Mouse (Mus musculus) lung, embryonic 15.5 days (tissue): ENCODE measurements around the gene Gpr152. TPM values are rescaled to one million over a fixed set of nuclear protein-coding genes. Genes with fewer than 3 reads are reported as not detected.

Experiments used
- ATAC-seq: fragments of 200-750 bp; cut with Nextera tagmentation; 2 replicates; pipeline ENCODE4 v1.8.0; 2017; ENCODE audit warnings: moderate number of reproducible peaks, borderline replicate concordance; ENCODE audit not compliant: low FRiP score, low TSS enrichment; ENCODE audit errors: extremely low read depth
- H3K27ac ChIP-seq: fragments of 300-500 bp; sonication (generic); 2 replicates; pipeline ENCODE4 v1.5.1; 2015; ENCODE audit warnings: moderate library complexity, mild to moderate bottlenecking, inconsistent platforms
- H3K27me3 ChIP-seq: fragments of 300-500 bp; sonication (generic); 2 replicates; pipeline ENCODE4 v1.6.1; 2015; ENCODE audit warnings: inconsistent platforms
- H3K36me3 ChIP-seq: fragments of 300-500 bp; sonication (generic); 2 replicates; pipeline ENCODE4 v1.6.1; 2015; ENCODE audit warnings: inconsistent platforms
- H3K4me1 ChIP-seq: fragments of 300-500 bp; sonication (generic); 2 replicates; pipeline ENCODE4 v1.6.1; 2015; ENCODE audit warnings: inconsistent platforms
- H3K4me2 ChIP-seq: fragments of 300-500 bp; sonication (generic); 2 replicates; pipeline ENCODE4 v1.6.1; 2015; ENCODE audit warnings: inconsistent platforms, mild to moderate bottlenecking, moderate library complexity
- H3K4me3 ChIP-seq: fragments of 300-500 bp; sonication (generic); 2 replicates; pipeline ENCODE4 v1.5.1; 2015; ENCODE audit warnings: mild to moderate bottlenecking, inconsistent platforms
- H3K9ac ChIP-seq: fragments of 300-500 bp; sonication (generic); 2 replicates; pipeline ENCODE4 v1.6.1; 2015; ENCODE audit warnings: inconsistent platforms
- H3K9me3 ChIP-seq: fragments of 300-500 bp; sonication (generic); 2 replicates; pipeline ENCODE4 v1.6.1; 2016; ENCODE audit warnings: inconsistent platforms
- WGBS: fragments of 180-500 bp; shearing (Covaris S2); methylation state at CpG from one replicate; pipeline ENCODE4 v1.1.7; 2015; 5-methylcytosine and 5-hydroxymethylcytosine counted together
- polyA plus RNA-seq: library from polyadenylated mRNA; unstranded; fragments of >200 nt; fragmentation: Nextera tagmentation; extraction: Ambion mirVana; gene quantifications from 2 replicates; pipeline ENCODE4 v1.2.1, GENCODE M21; 2015

The Gpr152 gene
- not detected in 2 replicates for polyA plus RNA-seq

- Histone ChIP-seq H3K27me3 (no peaks in the 10 kb centered on the region), H3K9ac (no peak within 1 kb of the TSS), H3K36me3 (no peaks in the 10 kb centered on the region), H3K27ac (no peak within 1 kb of the TSS), H3K4me1 (no peaks in the 10 kb centered on the region), H3K9me3 (no peaks in the 10 kb centered on the region), H3K4me2 (no peak within 1 kb of the TSS), H3K4me3 (no peak within 1 kb of the TSS)
- WGBS, result 75% methylated on average over 2 of the region's 2 CpGs
- ATAC-seq, result no peak
Observed at GRCm38 (mm10) chr19:4139446-4139845, at the start of gene Gpr152. TSS of gene Gpr152 (plus strand) at chr19:4139787.

GRCm38 (mm10) chr19:4090446-4090845 lies 49.1 kb upstream of the Gpr152 start:
- 80% methylated on average over 3 of the region's 3 CpGs for WGBS
- no peak overlapping the region for H3K4me2 ChIP-seq

GRCm38 (mm10) chr19:4091383-4091782 lies 48.2 kb upstream of the Gpr152 start:
- Histone ChIP-seq H3K9ac (no peak overlapping the region), H3K4me1 (0 out of 2 replicates have a peak, but pooled peaks cover 2% of the 10 kb centered on the region), H3K36me3 (no peaks in the 10 kb centered on the region), H3K4me3 (no peak overlapping the region), H3K9me3 (no peaks in the 10 kb centered on the region), H3K27ac (no peak overlapping the region), H3K27me3 (peaks cover 6% of the 10 kb centered on the region; the same call in 1 of the 2 replicates), H3K4me2 (no peak overlapping the region)
- ATAC-seq, result no peak
- 47% methylated on average over 2 of the region's 2 CpGs for WGBS

More at GRCm38 (mm10) chr19:4090446-4090845, 49.1 kb upstream of the Gpr152 start:
- H3K9ac ChIP-seq, result no peak overlapping the region
- no peak for ATAC-seq
- peaks cover 6% of the 10 kb centered on the region; the same call in 1 of the 2 replicates for H3K27me3 ChIP-seq
- no peaks in the 10 kb centered on the region for H3K36me3 ChIP-seq
- H3K4me1 ChIP-seq, result no peaks in the 10 kb centered on the region
- H3K27ac ChIP-seq, result no peak overlapping the region
- no peaks in the 10 kb centered on the region for H3K9me3 ChIP-seq
- H3K4me3 ChIP-seq, result no peak overlapping the region

GRCm38 (mm10) chr19:4092750-4093149 lies 46.8 kb upstream of the Gpr152 start:
- Histone ChIP-seq H3K4me3 (no peak overlapping the region), H3K4me1 (peaks cover 6% of the 10 kb centered on the region; the same call in 1 of the 2 replicates), H3K36me3 (no peaks in the 10 kb centered on the region), H3K4me2 (no peak overlapping the region), H3K9me3 (no peaks in the 10 kb centered on the region), H3K27ac (no peak overlapping the region), H3K27me3 (peaks cover 6% of the 10 kb centered on the region; the same call in 1 of the 2 replicates), H3K9ac (no peak overlapping the region)
- no peak for ATAC-seq
- 56% methylated on average over 3 of the region's 3 CpGs for WGBS

GRCm38 (mm10) chr19:4093772-4094171 lies 45.8 kb upstream of the Gpr152 start:
- no peak overlapping the region for H3K9ac ChIP-seq
- peaks cover 6% of the 10 kb centered on the region; the same call in 1 of the 2 replicates for H3K27me3 ChIP-seq
- 67% methylated on average over 7 of the region's 7 CpGs for WGBS
- no peaks in the 10 kb centered on the region for H3K9me3 ChIP-seq
- H3K4me2 ChIP-seq, result no peak overlapping the region
- H3K4me3 ChIP-seq, result no peak overlapping the region
- H3K36me3 ChIP-seq, result no peaks in the 10 kb centered on the region
- H3K27ac ChIP-seq, result no peak overlapping the region
- peaks cover 16% of the 10 kb centered on the region for H3K4me1 ChIP-seq
- ATAC-seq, result no peak

GRCm38 (mm10) chr19:4094348-4094747 lies 45.2 kb upstream of the Gpr152 start:
- no peak overlapping the region for H3K27ac ChIP-seq

GRCm38 (mm10) chr19:4094774-4095303 lies 44.7 kb upstream of the Gpr152 start:
- Histone ChIP-seq H3K4me1 (peaks cover 26% of the 10 kb centered on the region), H3K27ac (no peak overlapping the region), H3K27me3 (peaks cover 4% of the 10 kb centered on the region; the same call in 1 of the 2 replicates), H3K4me3 (no peak overlapping the region), H3K9me3 (no peaks in the 10 kb centered on the region), H3K9ac (no peak overlapping the region), H3K36me3 (no peaks in the 10 kb centered on the region), H3K4me2 (no peak overlapping the region)
- 65% methylated on average over 5 of the region's 5 CpGs for WGBS
- no peak for ATAC-seq

More at GRCm38 (mm10) chr19:4094348-4094747, 45.2 kb upstream of the Gpr152 start:
- ATAC-seq, result no peak
- no peaks in the 10 kb centered on the region for H3K9me3 ChIP-seq
- peaks cover 21% of the 10 kb centered on the region for H3K4me1 ChIP-seq
- 63% methylated on average over 3 of the region's 3 CpGs for WGBS
- H3K27me3 ChIP-seq, result peaks cover 3% of the 10 kb centered on the region; the same call in 1 of the 2 replicates
- H3K4me3 ChIP-seq, result no peak overlapping the region
- H3K36me3 ChIP-seq, result no peaks in the 10 kb centered on the region
- no peak overlapping the region for H3K4me2 ChIP-seq
- H3K9ac ChIP-seq, result no peak overlapping the region

GRCm38 (mm10) chr19:4095802-4096201 lies 43.8 kb upstream of the Gpr152 start:
- peaks cover 36% of the 10 kb centered on the region for H3K4me1 ChIP-seq
- 65% methylated on average over 3 of the region's 3 CpGs for WGBS
- no peaks in the 10 kb centered on the region for H3K9me3 ChIP-seq
- H3K27ac ChIP-seq, result no peak overlapping the region
- H3K36me3 ChIP-seq, result no peaks in the 10 kb centered on the region
- H3K9ac ChIP-seq, result no peak overlapping the region
- H3K4me2 ChIP-seq, result peak overlapping the region; percentile 73; the same call in 1 of the 2 replicates
- no peak overlapping the region for H3K4me3 ChIP-seq
- H3K27me3 ChIP-seq, result peaks cover 14% of the 10 kb centered on the region
- no peak for ATAC-seq

- Histone ChIP-seq H3K27me3 (peaks cover 24% of the 10 kb centered on the region), H3K4me3 (peak within 1 kb of the TSS; percentile 53), H3K9me3 (no peaks in the 10 kb centered on the region), H3K27ac (peak within 1 kb of the TSS; percentile 91), H3K4me1 (peaks cover 40% of the 10 kb centered on the region), H3K36me3 (no peaks in the 10 kb centered on the region), H3K4me2 (peak within 1 kb of the TSS; percentile 73), H3K9ac (peak within 1 kb of the TSS; percentile 56)
- peak; percentile 91 for ATAC-seq
- WGBS, result under 1% methylated on average over 64 of the region's 65 CpGs
Observed at GRCm38 (mm10) chr19:4096642-4097440, 42.7 kb upstream of the Gpr152 start, which contains the start of gene Cdk2ap2. TSS of gene Cdk2ap2 (plus strand) at chr19:4097182.

GRCm38 (mm10) chr19:4097441-4097825 lies 42.2 kb upstream of the Gpr152 start:
- Histone ChIP-seq H3K9ac (peak overlapping the region; percentile 56), H3K4me3 (peak overlapping the region; percentile 53), H3K4me2 (peak overlapping the region; percentile 73), H3K9me3 (no peaks in the 10 kb centered on the region), H3K27me3 (peaks cover 30% of the 10 kb centered on the region), H3K36me3 (no peaks in the 10 kb centered on the region), H3K27ac (peak overlapping the region; percentile 91), H3K4me1 (peaks cover 40% of the 10 kb centered on the region)
- WGBS, result under 1% methylated on average over 21 of the region's 21 CpGs
- peak; percentile 37; the same call in 1 of the 2 replicates for ATAC-seq

GRCm38 (mm10) chr19:4098426-4098825 lies 41.2 kb upstream of the Gpr152 start:
- Histone ChIP-seq H3K4me2 (peak overlapping the region; percentile 73; the same call in 1 of the 2 replicates), H3K27ac (no peak overlapping the region), H3K9me3 (no peaks in the 10 kb centered on the region), H3K27me3 (peaks cover 35% of the 10 kb centered on the region), H3K4me1 (peaks cover 40% of the 10 kb centered on the region), H3K9ac (no peak overlapping the region), H3K36me3 (no peaks in the 10 kb centered on the region), H3K4me3 (no peak overlapping the region)
- 87% methylated on average over 13 of the region's 13 CpGs for WGBS
- ATAC-seq, result no peak

- Histone ChIP-seq H3K9me3 (no peaks in the 10 kb centered on the region), H3K27ac (peak overlapping the region; percentile 63), H3K4me3 (peak overlapping the region; percentile 47), H3K4me1 (peaks cover 40% of the 10 kb centered on the region), H3K27me3 (peaks cover 35% of the 10 kb centered on the region), H3K36me3 (no peaks in the 10 kb centered on the region), H3K4me2 (peak overlapping the region; percentile 80), H3K9ac (no peak overlapping the region)
- WGBS, result 8% methylated on average over 9 of the region's 9 CpGs
- peak; percentile 16; the same call in 1 of the 2 replicates for ATAC-seq
Observed at GRCm38 (mm10) chr19:4099056-4099455, 40.5 kb upstream of the Gpr152 start.
